Mouse (Mus musculus): ENCODE results near the gene Ern1.
"Not testable (repeated sequence)": the region's sequence is repeated elsewhere in the genome, so short reads cannot be mapped to it uniquely, and the experiment has no call there.

Ern1 gene

GRCm38 (mm10) chr11:106479619-106480529, 7.8 kb downstream of the Ern1 start:
- no peak for DNase-seq

- no peak for DNase-seq
These were observed 8.9 kb downstream of the Ern1 start for GRCm38 (mm10) chr11:106478745-106479144.

DNA sequence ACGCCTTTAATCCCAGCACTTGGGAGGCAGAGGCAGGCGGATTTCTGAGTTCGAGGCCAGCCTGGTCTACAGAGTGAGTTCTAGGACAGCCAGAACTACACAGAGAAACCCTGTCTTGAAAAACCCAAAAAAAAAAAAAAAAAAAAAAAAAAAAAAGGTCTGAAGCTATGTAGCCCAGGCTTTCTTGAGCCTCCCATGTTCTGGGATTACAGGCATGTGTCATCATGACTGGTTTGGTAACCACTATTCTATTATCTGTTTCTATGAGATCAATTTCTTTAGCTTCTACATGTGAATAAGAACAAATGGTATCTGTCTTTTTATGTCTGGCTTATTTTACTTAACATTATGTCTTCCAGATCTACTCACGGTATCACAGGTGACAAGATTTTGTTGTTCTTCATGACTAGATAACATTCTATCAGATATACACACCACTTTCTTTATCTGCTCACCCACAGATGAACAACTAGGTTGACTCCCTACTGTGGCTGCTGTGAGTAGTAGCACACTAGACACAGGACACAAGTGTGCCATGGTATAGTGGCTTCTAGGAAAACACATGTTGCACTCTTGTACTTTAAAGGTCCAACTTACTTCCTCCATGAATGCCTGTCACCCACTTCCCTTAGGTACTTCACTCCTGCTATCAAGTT, 10.0 kb downstream of the Ern1 start:
- no peak for DNase-seq

DNA sequence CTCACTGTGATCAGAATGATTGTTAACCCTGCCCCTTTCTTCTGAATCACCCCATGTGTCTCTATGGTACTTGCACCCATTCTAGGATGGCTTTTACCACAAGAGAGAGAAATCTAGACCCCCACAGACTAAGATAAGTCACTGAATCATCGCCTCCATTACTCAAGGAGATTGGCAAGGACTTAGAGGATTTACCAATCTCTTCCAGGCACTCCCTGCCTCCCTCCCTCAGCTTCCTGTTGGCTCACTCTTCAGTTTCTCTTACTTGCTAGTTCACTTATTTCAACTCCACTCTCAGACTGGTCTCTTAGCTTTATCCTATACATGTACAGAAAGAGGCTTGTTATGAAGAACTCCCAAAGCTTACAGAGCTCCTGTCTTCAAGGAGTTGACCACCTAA, 12.3 kb downstream of the Ern1 start:
- no peak for DNase-seq

- DNase-seq, result no peak
These were observed 16.0 kb downstream of the Ern1 start for GRCm38 (mm10) chr11:106471629-106472028.

DNA sequence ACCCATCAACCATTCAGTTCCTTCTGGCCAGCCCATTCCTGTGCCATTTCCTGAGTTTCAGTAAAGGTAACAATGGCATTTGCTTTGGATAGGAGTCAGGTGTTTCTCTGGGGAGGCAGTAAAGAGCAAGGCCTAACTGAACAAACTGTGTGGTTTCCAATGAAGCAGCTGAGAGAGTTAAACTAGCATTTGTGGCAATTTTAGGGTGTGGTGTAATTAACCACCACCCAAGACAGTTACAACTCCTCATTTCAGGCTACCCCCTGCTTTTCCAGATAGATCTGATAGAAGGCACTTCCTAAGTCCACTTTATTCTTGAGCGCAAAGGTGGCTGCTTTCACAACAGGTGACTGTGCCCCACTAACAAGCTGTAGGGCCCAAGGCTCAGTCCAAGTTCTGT, 19.1 kb downstream of the Ern1 start:
- DNase-seq, result no peak

DNA sequence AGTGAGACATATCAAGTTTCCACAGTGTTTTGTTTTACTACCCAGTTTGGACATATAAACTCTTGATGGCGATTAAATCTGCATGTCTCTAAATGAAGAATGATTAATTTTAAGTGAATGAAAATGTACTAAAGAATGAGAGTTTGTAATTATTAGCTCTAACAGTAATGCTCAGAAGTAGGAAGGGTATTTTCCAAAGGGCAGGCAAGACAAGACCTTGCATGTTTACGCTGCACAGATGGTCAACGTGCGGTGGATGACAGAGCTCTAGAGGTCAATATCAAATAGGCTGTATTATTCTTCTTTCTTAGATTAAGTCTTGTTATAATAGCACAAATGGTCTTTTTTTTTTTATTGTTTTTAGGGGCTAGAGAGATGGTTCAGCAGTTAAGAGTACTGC, 21.7 kb downstream of the Ern1 start:
- no peak for DNase-seq

GRCm38 (mm10) chr11:106465545-106465903, 22.1 kb downstream of the Ern1 start:
- DNase-seq, result no peak

DNA sequence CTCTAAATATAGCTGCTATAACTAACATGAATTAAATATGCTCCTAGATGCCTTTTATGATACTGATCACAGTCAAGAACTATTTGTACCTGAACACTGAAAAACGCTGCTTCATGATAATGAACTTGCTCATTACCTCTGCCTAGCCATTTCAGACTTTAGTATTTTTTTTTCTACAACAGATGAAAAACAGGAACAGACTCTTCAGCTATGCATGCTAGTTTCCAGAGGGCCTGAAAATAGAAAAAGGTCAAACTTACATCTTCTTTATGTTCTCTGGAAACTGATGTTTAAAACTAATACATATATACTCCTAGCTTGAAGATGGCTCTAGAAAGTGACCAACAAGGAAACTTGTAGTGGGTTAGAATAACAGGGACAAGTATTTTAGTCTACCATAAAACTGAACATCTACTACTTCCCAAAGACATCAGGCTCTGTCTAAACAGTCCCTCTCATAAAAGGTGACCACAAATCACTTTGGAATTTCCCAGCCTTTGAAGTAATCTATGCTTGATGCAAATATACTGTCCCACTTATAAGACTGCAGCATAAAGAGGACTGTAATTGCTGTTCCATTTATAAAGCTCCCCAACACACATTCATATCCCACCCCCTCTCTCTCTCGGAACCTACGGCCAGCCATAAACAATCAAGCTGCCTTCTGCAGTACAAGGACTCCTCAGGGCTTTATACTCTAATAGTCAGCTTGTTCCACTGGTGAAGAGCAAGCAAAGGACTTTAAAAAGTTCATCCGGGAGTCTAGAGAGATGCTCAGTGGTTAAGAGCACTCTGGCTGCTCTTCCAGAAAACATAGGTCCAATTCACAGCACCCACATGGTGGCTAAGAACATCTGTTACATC, 22.7 kb downstream of the Ern1 start:
- no peak for DNase-seq

- no peak for DNase-seq
These were observed 23.8 kb downstream of the Ern1 start for GRCm38 (mm10) chr11:106463845-106464244.

GRCm38 (mm10) chr11:106462309-106462708, 25.3 kb downstream of the Ern1 start:
- no peak for DNase-seq

GRCm38 (mm10) chr11:106461145-106461932, 26.3 kb downstream of the Ern1 start:
- no peak for DNase-seq

DNA sequence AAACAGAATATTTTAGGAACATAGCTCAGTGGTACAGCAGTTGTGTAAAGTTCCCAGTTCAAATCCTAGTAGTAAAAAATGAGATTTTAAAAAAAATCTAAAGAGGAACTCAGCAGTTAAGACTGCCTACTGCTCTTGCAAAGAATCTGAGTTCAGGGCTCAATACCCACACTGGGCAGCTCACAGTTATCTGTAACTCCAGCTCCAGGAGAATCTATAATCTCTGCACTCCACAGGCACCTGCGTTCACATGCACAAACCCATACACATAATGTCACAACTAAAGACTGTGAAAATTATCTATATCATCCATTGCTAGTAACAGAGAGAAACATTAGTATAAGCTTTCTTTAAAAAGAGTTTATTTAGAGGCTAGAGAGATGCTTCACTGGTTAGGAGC, 27.0 kb downstream of the Ern1 start:
- no peak for DNase-seq

DNA sequence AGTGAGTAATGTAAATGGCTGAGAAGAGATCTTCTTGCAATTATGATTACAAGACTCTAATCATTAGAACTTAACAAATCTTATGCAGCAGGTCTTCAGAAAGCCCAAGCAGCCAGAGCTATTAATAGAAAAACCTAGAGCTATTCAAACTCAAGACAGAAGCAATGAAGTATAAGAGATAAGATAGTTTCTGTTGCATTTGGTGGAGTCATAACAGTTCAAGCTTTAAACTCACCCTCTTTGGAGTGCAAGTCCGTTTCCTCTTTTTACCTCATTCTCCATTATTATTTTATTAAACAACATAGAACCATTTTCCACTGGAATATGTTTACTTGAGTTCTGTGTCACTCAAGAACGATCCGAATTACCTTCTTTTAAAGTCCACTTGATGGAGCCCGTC, 29.1 kb downstream of the Ern1 start:
- no peak for DNase-seq

DNA sequence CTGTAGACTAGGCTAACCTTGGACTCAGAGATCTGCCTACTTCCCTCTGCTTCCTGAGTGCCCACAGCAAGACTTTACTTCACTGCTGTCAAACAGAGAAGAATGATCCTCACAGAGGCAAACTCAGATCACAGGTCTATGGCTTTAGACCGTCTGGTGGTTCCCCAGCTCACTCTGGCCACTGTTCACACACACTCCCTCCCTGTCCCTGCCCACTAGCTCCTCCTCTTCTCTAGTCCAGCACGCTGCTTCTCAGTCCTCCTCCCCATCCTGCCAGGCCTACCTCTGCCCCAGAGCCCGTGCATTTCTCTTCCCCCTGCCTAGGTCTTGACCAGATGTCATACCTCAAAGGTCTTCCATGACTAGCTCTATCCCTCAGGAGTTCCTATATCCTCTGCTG, 44.0 kb downstream of the Ern1 start:
- no peak for DNase-seq

GRCm38 (mm10) chr11:106442564-106442963, 45.1 kb downstream of the Ern1 start:
- DNase-seq, result not testable (repeated sequence)

- no peak for DNase-seq
These were observed 47.3 kb downstream of the Ern1 start for GRCm38 (mm10) chr11:106440318-106440717.

DNA sequence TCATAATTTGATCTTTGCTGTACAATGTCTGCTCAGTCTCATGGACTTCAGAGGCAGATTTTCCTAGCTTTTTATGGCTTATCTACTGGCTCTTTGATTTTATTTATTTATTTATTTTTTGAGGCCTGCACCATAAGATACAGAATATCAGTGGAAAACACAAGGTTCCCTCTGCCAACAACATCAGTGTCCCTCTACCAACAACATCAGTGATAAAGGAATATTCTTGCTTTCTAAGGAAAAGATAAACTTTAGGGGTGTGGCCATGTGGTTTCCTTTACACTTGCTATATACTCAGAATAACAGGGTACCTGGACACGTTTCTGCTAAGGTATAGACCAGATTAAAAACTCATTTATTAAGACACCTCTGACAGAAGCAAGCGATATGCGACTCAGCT, 48.3 kb downstream of the Ern1 start:
- no peak for DNase-seq

DNA sequence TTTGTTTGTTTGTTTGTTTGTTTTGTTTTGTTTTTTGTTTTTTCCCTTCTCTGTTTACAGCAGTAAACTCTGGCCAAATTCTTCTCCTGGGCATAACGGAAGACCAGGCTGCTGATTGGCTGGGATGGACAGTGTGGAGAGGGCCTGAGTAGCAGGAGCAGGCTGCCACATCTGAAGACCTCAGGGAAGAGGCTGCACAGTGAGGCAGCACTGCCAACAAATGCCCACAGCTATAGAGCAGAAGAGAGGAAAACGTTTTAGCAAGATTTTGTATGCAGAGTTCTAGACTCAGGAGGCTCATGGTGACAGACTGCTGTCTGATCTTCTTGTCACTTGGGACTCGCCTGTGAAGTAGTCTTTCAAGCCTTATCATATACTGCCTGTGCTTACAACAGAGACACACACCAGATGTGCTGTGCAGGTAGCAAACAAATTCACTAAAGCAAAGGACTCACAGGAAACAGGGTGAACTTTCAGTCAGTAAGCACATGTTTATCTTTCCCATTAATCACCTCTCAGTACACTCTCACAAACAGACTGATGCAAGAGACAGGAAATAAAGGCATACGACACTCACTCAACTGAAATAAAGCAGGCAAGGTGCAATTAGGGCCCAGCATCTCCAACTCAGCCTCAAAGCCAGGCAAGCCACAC, 49.0 kb downstream of the Ern1 start:
- no peak for DNase-seq

GRCm38 (mm10) chr11:106437543-106437942, 50.1 kb downstream of the Ern1 start:
- no peak for DNase-seq

DNA sequence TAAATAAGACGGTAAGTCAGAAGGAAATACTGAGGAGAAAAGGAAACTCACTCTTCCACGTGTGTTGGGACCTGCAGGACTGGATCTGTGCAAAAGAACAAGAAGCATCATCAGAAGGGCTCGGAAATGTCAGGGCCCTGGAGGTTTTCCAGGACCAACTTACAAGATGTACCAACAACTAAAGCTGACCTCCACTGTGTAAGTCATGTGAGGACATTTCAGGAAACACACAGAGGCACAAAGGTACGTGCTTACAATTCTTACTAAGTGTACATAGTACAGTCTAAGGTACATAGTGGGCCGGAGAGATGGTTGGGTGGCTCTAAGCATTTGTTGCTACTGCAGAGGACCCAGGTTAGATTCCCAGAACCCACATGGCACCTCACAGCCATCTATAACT, 50.6 kb downstream of the Ern1 start:
- no peak for DNase-seq

DNA sequence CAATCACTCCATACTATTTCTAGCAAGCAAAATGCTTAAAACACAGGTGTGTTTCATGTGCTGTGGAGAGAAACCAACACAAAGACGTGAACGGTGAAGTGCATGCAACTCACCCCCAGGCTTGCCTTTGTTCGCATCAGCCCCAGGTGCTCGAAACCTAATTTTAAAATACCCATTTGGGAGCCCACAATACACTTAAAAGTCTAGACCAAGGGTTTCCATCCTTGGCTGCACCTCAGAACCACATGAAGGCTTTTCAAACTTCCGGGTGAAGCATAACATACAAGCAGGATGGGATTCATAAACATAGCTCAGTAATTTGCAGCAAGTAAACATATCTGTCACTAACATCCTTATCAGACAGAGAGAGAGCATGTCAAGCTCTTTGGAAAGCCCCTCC, 57.3 kb downstream of the Ern1 start:
- DNase-seq, result no peak

Measured in cerebellum, adult 18-20 months (tissue).